Mouse (Mus musculus): ENCODE measurements around the gene Ch25h. TPM values are rescaled to one million over a fixed set of nuclear protein-coding genes. Genes with fewer than 3 reads are reported as not detected.

Gene Ch25h
- total RNA-seq (2023): not detected

GRCm38 (mm10) chr19:34474991-34475971 lies at the start of gene Ch25h:
Ch25h (minus strand) TSS chr19:34475164.

Other genes with a start within 250 kb of the Ch25h start
- not detected for gene Acta2, start 219.6 kb downstream of the Ch25h start, total RNA-seq (2023)
- 10 to 100 TPM; 31.6 to 34.4 TPM for gene Fas, start 184.5 kb downstream of the Ch25h start, total RNA-seq (2023)
- gene Lipa, start 52.3 kb upstream of the Ch25h start, total RNA-seq (2023): 10 to 100 TPM; 63.1 to 67.9 TPM
- 10 to 100 TPM; 19.0 to 19.9 TPM for gene Ifit2, start 75.5 kb upstream of the Ch25h start, total RNA-seq (2023)
- gene Ifit3, start 108.4 kb upstream of the Ch25h start, total RNA-seq (2023): 10 to 100 TPM; 10.3 to 15.4 TPM
- 10 to 100 TPM; 13.0 to 16.2 TPM for gene Ifit1bl1, start 126.8 kb upstream of the Ch25h start, total RNA-seq (2023)
- 1 to 10 TPM; 3.1 to 4.2 TPM for gene Ifit3b, start 132.8 kb upstream of the Ch25h start, total RNA-seq (2023)
- under 1 TPM in 1 of 2 experiments, not detected in 1; 0.21 TPM for gene Ifit1bl2, start 165.6 kb upstream of the Ch25h start, total RNA-seq (2023)
- gene Ifit1, start 165.7 kb upstream of the Ch25h start, total RNA-seq (2023): 10 to 100 TPM; 11.7 to 19.1 TPM